Mouse (Mus musculus) fibroblast of lung, adult 2 months (primary cell): ENCODE measurements at regions not wholly inside any gene's neighbourhood (a gene's known extent, or its start where the extent isn't known, plus 50 kb on each side); places are given as distances from the start of the nearest gene placed in this dataset.
"Not testable (repeated sequence)": the region's sequence is repeated elsewhere in the genome, so short reads cannot be mapped to it uniquely, and the experiment has no call there.

Source experiments
- DNase-seq: peaks from one replicate; pipeline ENCODE4 v3.0.0-alpha.2; 2011; ENCODE audit warnings: low read depth

DNA sequence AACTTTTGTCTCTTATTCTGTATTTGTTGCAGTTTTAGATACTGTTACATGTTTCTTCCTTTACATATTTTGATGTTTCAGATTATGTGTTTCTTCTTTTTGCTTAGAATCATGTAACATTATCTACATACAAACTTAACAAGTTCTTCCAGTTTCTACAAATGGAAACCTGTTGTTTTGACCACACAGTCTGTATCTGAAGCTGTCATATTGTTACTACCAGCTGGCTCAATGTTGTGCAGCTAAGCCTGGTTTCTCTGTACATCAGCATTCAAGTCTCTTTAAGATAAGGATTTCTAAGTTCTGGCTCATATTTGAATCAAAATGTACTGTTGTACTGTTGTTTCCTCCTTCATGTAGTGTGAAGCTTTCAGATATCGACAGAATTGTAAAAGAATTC lies 65.4 kb upstream of the Vps41 start:
- no peak for DNase-seq

DNA sequence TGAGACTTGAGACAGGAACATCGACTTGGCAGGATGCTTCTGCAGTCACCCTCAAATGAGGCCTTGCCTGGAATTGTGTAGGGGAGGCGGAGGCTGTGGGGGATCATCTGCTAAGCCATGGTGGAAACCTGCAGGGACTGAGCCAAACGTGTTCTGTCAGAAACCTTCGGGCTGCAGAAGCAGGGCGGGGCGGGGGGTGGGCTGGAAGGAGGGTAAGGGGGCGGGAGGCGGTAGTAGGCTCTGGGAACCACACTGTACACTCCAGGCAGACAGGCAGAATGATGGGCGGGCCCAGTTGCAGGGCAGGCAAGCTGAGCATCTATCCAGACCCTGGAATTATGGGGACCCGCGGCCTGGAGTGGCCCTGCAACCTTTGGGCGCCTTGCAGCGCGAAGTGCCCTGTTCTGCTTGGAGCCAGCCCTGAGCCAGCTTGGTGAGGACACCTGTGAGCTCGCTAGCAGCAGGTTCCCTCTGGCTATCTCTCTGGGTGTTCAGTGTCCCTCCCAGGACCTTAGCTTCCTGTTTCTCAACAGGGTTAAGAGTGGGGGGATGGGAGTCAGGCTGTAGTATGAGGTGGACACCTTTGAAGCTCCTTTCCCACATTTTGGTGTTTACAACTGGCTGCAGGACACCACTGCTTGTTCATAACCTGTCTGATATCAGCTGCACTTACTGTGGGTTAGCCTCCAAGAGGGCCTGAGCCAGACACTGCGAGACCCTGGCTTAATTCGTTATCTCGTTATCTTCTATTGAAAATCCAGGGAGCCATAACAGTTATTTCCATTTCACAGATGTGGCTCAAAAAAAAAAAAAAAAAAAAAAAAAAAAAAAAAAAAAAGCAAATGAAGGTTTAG lies 102.1 kb upstream of the Vps41 start:
- DNase-seq, result no peak

DNA sequence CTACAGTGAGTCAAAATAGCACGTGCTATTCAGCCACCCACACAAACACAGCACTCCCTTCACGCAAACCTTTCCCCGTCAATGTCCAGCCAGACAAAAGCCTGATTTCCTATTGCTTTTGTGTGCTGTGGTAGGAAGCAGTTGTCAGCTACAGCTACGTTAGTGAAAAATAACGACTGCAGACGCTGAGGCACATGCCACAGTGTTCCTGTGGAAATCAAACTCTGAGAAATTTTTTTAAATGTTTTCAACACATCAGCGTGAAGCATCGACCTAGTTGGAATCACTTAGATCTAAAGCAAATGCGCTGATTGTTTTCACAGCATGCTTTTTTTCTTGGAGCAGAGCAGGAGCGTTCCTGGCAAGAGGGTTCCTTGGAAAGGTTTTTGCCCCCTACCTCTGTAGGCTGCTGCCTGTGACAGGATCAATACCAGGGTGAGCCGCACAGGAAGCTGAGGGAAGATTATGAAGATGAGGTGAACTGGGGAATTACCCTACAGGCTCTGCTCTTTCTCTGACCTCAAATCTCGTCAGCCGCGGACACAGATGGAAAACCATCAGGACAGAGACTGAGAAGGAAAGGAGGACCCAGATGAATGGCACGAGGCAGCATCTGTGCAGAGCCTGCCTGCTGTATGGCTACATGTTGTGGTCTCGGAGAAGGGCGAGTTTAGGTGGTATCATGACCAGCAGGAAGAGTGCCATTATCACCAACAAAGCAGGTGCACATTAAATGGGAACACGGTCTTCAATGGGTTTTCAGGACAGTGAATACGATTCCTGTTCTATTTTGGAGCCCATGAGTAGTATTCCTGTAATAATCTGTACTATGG lies 136.2 kb upstream of the Vps41 start:
- DNase-seq, result no peak

DNA sequence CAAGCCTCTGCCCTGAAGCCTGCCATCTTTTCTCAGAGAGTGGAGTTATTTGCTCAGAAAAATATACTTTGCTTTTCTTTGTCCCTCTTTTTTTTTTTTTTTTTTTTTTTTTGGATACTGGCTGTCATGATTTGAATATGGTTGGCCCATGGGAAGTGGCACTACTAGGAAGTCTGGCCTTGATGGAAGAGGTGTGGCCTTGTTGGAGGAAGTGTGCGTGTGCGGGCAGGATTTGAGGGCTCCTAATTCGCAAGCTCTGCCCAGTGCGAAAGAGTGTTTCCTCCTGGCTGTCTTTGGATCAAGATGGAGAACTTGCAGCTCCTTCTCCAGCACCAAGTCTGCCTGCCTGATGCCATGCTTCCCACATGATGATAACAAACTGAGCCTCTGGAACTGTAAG lies 141.1 kb upstream of the Vps41 start:
- DNase-seq, result no peak

DNA sequence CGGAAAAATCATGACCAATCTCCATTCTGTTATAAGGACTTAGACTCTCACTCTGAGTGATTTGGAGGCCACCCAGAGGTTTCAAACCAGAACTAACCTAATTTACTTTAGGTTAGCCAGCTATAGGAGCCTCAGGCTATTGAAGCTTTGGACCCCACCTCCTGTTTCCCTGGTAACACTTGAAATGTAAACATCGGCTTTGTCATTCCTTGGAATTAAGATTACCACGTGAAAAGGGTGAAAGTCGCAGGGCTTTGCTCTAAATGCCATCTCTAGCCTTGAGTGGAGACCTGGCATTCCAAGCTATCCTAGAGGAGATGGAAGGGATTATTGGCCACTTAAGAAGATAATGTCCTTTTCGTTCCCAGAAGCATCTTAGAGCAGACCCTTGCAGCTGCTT lies 141.5 kb upstream of the Vps41 start:
- no peak for DNase-seq

DNA sequence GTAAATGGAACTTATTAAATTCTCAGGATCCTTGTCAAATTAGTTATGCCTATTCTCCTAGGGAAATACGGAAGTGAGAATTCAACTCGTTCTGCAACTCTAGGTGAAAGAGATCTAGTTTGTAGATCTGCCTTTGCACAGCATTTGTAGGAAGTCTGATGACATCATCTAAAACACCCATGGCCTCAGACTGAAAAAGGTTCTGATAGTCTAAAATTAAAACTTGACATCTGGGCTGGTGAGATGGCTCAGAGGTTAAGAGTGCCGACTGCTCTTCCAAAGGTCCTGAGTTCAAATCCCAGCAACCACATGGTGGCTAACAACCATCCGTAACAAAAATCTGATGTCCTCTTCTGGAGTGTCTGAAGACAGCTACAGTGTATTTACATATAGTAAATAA lies 144.5 kb upstream of the Pou6f2 start:
- not testable (repeated sequence) for DNase-seq

DNA sequence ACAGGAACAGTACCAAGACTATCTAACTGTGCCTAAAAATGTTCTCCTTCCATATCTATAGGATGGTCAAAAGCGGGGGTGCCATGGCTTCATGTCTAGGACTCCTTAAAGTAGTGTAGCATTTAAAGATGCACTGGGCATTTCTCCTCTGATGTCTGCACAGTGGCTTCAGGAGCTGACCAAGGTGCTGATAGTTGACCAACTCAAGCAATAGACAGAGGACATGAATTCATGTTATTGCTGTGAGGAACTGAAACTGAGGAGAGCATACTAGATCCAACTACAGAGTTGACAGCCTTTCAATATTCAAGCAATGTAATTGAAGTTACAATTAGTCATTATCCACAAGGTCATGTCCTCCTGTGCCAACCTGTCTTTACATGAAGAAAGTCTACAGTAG lies 133.0 kb upstream of the Pou6f2 start:
- peak; percentile 2 for DNase-seq

DNA sequence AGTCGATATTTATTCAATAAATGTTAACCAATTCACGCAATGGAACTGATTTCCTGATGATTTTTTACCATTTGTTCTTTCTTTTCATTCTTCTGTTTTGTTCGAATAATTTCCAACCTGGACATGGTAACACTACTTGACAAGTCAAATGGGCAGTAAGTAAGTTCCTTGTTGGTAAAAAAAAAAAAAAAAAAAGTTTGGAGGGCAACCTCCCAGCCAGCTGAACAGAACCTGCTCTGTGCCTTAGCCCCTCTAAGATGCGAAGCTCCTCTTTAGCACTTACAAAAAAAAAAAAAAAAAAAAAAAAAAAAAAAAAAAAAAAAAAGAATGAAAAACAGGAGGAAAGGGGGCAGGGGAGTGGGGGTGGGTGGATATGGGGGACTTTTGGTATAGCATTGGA lies 100.7 kb upstream of the Pou6f2 start:
- no peak for DNase-seq

DNA sequence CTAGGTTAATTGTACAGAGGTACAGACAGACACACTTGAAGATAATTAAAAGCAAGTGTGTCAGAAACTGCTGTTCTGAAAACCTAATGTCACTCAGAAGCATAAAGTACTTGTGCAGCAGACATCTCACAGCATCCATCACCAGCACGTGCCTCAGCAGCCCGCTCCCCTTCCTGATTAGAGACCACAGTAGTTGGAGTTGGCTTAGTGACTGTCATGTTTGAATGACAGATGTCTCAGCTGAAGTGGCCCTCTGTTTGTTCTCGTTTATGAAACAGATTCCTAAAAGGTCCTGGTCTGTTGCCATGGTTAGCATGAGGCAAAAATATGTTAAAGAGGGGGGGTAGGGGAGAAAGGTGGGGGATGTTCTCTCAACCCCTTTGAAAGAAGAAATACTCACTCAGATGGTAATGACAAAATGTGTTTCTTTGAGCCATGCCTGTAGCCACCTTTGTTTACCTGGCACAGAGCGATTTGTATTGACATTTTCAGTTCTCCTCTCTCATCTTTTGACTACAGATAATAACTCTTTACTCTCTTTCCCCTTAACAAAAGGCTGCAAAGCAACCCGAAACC lies 100.2 kb upstream of the Pou6f2 start:
- DNase-seq, result no peak

DNA sequence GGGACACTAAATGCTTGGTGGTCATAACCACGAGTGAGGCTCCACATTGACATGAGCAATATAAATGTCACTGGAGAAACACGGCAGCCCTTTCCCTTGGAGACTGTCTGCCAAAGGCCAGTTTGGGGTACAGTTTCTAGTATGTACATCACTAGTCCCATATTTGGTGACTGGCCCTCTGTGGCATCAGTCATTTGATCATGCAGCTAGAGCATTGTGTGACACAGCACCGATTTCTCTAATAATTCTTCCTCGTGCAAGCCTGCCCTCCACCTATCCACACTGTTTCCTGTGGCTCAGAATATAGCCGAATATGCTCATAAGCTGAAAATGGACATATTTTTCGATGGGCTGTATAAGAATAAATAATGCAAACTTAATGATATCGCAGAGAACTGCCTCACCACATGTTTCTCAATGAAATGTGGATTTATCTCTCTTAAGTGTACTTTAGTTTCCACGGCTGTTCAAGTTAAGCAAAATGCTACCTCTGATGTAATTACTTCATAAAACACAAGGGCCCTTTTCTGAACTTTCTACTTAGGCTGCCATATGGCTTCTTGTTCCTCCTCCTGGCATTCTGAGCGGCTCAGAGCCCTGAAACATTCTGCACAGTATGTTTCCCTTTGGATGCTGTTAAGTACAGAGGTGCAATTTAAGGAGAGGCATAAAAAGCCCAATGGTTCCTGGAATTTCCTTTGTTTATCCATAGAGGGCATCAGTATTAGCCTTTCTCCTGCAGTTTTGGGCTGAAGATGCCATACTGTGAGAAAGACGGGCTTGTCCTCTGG lies 97.7 kb upstream of the Pou6f2 start:
- DNase-seq, result no peak

DNA sequence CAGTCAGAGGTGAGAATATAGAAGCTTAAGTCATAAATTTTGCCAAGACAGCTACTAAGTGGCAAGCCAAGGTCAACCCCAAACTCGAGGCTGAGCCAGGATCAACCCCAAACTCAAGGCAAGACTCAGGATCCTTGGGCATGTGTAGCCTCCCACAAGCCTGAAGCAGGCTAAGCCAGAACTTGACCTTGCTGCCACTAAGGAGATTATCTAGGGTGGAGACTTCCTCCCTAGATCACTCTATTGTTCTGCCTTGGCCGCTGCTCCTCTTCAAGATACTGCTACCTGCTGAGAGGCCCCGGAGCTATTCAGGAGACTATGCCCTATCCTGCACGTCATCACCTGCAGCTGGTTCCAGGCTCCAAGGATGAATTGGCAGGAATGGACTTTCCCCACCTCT lies 88.3 kb upstream of the Pou6f2 start:
- not testable (repeated sequence) for DNase-seq

DNA sequence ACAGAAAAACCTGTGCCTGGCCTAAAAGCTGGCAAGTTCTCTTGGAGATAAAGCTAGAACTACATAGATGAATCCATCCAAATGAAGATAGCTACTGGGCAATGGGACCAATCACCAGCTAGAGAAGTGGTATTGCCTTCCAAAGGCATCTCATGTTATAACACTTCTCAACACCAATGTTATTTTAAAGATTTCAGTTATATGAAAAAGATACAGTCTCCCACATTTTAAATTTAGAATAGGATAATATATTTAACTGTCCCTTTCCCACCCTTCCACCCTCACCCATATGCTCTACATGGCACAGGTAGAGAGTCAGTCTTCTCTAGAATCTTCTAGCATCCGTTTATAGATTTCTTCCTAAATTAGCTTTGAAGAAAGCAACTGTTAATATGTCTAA lies 87.6 kb upstream of the Pou6f2 start:
- DNase-seq, result no peak

DNA sequence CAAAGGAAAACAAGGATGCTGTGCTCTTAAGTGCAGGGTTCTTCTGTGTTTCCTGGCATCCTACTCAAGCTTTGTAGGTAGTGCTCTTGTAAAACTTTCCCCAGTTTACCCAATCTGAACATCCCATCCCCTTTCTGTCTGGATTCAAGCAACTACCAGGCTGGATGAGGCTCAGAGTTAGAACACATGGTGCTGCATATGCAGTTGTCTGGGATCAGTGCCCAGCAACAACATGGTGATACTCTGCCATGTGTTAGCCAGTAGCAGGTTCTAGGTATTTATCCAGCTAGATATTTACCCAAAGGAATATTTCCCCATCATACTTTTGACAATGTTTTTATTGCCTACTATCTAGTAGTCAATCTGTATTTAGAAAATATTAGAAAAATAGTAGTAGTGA lies 78.8 kb upstream of the Pou6f2 start:
- no peak for DNase-seq

DNA sequence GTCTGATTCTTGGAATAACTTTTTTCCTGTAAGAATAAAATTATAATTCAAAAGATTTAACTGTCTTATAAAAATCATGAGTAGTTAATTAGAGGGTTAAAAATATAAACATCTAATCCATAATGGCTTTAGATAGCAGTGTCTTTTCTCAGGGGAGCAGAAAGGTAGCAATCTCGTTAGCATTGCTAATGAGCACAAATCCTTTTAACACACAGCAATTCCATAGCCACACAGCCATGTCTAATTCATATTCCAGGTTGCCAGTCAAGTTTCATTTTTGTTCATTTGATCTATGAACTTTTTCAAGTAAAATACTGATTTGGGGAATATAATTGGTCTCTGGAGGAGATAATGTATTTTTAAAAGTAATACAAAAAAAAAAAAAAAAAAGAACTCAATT lies 74.0 kb upstream of the Pou6f2 start:
- DNase-seq, result no peak

DNA sequence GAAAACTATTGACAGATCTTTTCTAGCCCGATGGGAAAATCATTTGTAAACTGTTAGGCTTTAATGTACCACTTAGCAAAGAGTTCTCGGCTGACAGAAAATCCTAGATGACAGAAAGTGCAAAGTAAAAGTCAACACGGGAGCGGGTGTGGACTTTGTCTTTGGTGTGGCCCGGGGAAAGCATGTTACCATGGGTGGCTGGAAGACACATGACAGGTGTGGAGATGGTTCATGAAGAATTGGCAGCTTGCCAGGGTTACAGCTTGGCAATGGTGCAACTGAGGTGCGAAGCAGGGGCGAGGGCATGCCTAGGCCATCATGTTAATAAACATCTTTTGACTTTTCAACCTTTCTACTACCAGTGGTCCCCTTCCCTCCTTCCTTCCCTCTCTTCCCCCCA lies 68.4 kb upstream of the Pou6f2 start:
- no peak for DNase-seq

DNA sequence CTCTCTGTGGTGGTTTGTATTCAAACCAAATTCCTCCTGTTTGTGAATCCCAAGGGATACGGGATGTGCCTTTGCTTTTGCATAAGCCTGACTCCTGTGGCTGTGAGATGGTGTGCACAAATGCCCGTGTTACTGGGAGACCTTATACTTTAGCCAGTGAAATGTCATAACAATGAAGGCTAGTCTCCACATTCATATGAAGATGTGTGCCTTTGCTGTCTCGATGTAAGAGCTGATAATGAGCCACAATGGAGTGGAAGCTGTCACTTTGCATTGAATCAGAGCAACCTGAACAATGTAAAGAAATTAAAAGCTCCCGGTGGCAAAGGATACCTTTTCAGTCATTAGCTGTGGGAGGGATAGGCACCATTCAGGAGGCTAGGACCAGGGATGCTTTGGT lies 64.7 kb upstream of the Pou6f2 start:
- DNase-seq, result no peak

DNA sequence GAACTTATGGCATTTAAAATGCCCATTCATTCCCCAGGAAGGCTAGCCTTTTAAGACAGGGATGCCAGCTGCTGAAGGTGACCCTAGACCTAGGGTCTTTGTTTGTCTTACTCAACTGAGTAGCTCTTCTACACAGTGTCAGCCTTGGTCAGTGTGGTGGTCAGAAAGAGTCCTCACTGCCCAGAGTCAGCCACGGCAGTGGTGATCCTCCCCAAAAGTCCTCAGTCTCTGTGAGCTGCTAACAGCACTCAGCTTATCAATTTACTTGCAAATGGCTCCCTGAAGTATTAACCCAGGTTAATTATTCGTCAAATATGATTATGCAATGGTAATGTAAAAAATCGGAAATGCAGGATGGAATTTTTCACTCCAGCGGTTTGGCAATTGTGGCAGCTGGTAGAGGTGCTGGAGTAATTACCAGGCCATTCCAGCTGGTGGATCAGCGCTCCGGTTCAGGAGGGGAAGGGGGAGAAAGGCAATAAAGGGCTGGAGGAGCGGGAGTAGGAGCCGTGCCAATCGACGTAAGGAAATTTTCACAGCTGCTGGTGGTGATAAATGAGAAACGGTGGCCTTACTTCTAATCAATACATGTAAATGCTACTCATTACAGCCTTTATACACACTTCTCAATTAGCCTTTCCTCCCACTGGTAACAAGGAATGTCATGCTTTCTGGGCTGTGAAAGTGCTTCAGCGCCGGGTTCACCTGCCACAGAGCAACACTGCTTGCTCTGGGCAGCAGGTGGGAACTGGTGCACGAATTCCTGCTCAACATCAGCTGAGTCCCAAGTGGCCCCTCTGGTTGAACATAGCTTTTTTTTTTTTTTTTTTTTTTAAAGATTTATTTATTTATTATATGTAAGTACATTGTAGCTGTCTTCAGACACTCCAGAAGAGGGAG lies 60.1 kb upstream of the Pou6f2 start:
- DNase-seq, result no peak
